Mouse (Mus musculus) myocyte (in vitro differentiated cells): Measurements from ENCODE around the gene Rab19. TPM values are rescaled to one million over a fixed set of nuclear protein-coding genes. Genes with fewer than 3 reads are reported as not detected.

Experiments used
- H3K27me3 ChIP-seq: one replicate; pipeline ENCODE4 v1.6.1; 2011; ENCODE audit not compliant: control insufficient read depth, insufficient read depth, insufficient read length
- H3K36me3 ChIP-seq: one replicate; pipeline ENCODE4 v1.6.1; 2011; ENCODE audit not compliant: control insufficient read depth, insufficient read depth
- H3K4me2 ChIP-seq: one replicate; pipeline ENCODE4 v1.6.1; 2011; ENCODE audit warnings: low read depth, control low read depth
- H3K4me3 ChIP-seq: one replicate; pipeline ENCODE4 v1.5.1; 2011; ENCODE audit warnings: mild to moderate bottlenecking, control low read depth, moderate library complexity
- H3K79me2 ChIP-seq: one replicate; pipeline ENCODE4 v1.6.1; 2011; ENCODE audit not compliant: control insufficient read depth, insufficient read depth
- H3ac ChIP-seq: one replicate; pipeline ENCODE4 v1.6.1; 2011; ENCODE audit not compliant: control insufficient read depth, insufficient read length
- CEBPB ChIP-seq: IDR thresholded peaks from 2 replicates; pipeline ENCODE4 v1.6.1; 2011; ENCODE audit warnings: mild to moderate bottlenecking, moderate library complexity; ENCODE audit not compliant: poor library complexity, insufficient read depth, severe bottlenecking
- E2F4 ChIP-seq: IDR thresholded peaks from one replicate; pipeline ENCODE4 v1.6.1; 2011; ENCODE audit warnings: mild to moderate bottlenecking, control low read depth, moderate library complexity; ENCODE audit not compliant: insufficient read depth
- MAX ChIP-seq: IDR thresholded peaks from one replicate; pipeline ENCODE4 v1.6.1; 2011; ENCODE audit warnings: low read depth, mild to moderate bottlenecking, control low read depth
- MYOD1 ChIP-seq, 3 experiments: IDR thresholded peaks; one replicate each; pipeline ENCODE4 v1.6.1; 2011; ENCODE audit warnings: control low read depth in 2 of 3, low read depth in 2 of 3, mild to moderate bottlenecking in 2 of 3, moderate library complexity in 1 of 3; ENCODE audit not compliant: insufficient read length in 2 of 3, control insufficient read depth in 1 of 3
- MYOG ChIP-seq, 3 experiments: IDR thresholded peaks; one replicate each; pipeline ENCODE4 v1.6.1; 2011; ENCODE audit warnings: control low read depth in 2 of 3, low read depth in 2 of 3, mild to moderate bottlenecking in 2 of 3; ENCODE audit not compliant: insufficient read length in 2 of 3, control insufficient read depth in 1 of 3, insufficient read depth in 1 of 3
- POLR2A ChIP-seq: IDR thresholded peaks from one replicate; pipeline ENCODE4 v1.6.1; 2011; ENCODE audit warnings: low read depth, mild to moderate bottlenecking, control low read depth, moderate library complexity; ENCODE audit not compliant: insufficient read length
- POLR2AphosphoS2 ChIP-seq: IDR thresholded peaks from one replicate; pipeline ENCODE4 v1.6.1; 2011; ENCODE audit warnings: low read depth, control low read depth; ENCODE audit not compliant: insufficient read length
- REST ChIP-seq: IDR thresholded peaks from one replicate; pipeline ENCODE4 v1.6.1; 2011; ENCODE audit warnings: mild to moderate bottlenecking, control low read depth, moderate library complexity; ENCODE audit not compliant: insufficient read depth, insufficient read length
- SRF ChIP-seq: IDR thresholded peaks from one replicate; pipeline ENCODE4 v1.6.1; 2011; ENCODE audit warnings: low read depth; ENCODE audit not compliant: control insufficient read depth, insufficient read length
- TCF12 ChIP-seq: IDR thresholded peaks from one replicate; pipeline ENCODE4 v1.6.1; 2011; ENCODE audit warnings: mild to moderate bottlenecking, control low read depth; ENCODE audit not compliant: poor library complexity, insufficient read depth, severe bottlenecking
- TCF3 ChIP-seq: IDR thresholded peaks from one replicate; pipeline ENCODE4 v1.6.1; 2011; ENCODE audit warnings: low read depth, control low read depth; ENCODE audit not compliant: insufficient read length
- USF1 ChIP-seq: IDR thresholded peaks from one replicate; pipeline ENCODE4 v1.6.1; 2011; ENCODE audit warnings: low read depth, mild to moderate bottlenecking, control low read depth, moderate library complexity
- polyA plus RNA-seq: library from polyadenylated mRNA; unstranded; fragments of >200 nt; fragmentation: generic; extraction: Trizol; gene quantifications from one replicate; pipeline ENCODE4 v1.2.1, GENCODE M21; 2012; ENCODE audit warnings: missing spikeins

The Rab19 gene
- polyA plus RNA-seq = not detected

- no peak within 1 kb of the TSS for H3K4me3 ChIP-seq
- no peak within 1 kb of the TSS for H3K4me2 ChIP-seq
- H3K27me3 ChIP-seq = peaks cover 17% of the 10 kb centered on the region
- TF ChIP-seq REST (no peak), TCF12 (no peak), MAX (no peak), SRF (no peak), TCF3 (no peak), USF1 (no peak), CEBPB (no peak), E2F4 (no peak)
- no peaks in the 10 kb centered on the region for H3K36me3 ChIP-seq
- H3K79me2 ChIP-seq = no peaks in the 10 kb centered on the region
- no peak within 1 kb of the TSS for H3ac ChIP-seq
These were observed at the start of gene Rab19 for GRCm38 (mm10) chr6:39381125-39381880. TSS of gene Rab19 (plus strand) at chr6:39381175.

GRCm38 (mm10) chr6:39331998-39332700 lies 48.8 kb upstream of the Rab19 start:
- H3K4me3 ChIP-seq = no peak overlapping the region
- H3ac ChIP-seq = no peak overlapping the region
- no peaks in the 10 kb centered on the region for H3K27me3 ChIP-seq
- H3K4me2 ChIP-seq = no peak overlapping the region
- H3K79me2 ChIP-seq = no peaks in the 10 kb centered on the region
- no peak for TF ChIP-seq REST
- TF ChIP-seq E2F4 = no peak
- no peak for TF ChIP-seq USF1
- TF ChIP-seq TCF3 = no peak
- TF ChIP-seq POLR2AphosphoS2 = no peak
- H3K36me3 ChIP-seq = peaks cover 7% of the 10 kb centered on the region

GRCm38 (mm10) chr6:39334224-39334623 lies 46.8 kb upstream of the Rab19 start:
- peaks cover 13% of the 10 kb centered on the region for H3K36me3 ChIP-seq
- peak overlapping the region; percentile 20 for H3K4me2 ChIP-seq
- no peaks in the 10 kb centered on the region for H3K79me2 ChIP-seq
- H3K27me3 ChIP-seq = no peaks in the 10 kb centered on the region
- H3K4me3 ChIP-seq = no peak overlapping the region
- H3ac ChIP-seq = no peak overlapping the region
- TF ChIP-seq MYOD1 (IDR thresholded peaks at IDR 0.05; ENCODE audit: control insufficient read depth in 1 of 3, insufficient read length in 2 of 3, low read depth in 2 of 3) = peak in 1 of 3 experiments; percentile 27
- TF ChIP-seq SRF = no peak
- no peak for TF ChIP-seq REST

GRCm38 (mm10) chr6:39334873-39335272 lies 46.1 kb upstream of the Rab19 start:
- Histone ChIP-seq H3K79me2 (no peaks in the 10 kb centered on the region), H3K27me3 (no peaks in the 10 kb centered on the region), H3K4me2 (no peak overlapping the region), H3K4me3 (no peak overlapping the region), H3K36me3 (peaks cover 13% of the 10 kb centered on the region), H3ac (no peak overlapping the region)
- TF ChIP-seq TCF3 = no peak
- no peak for TF ChIP-seq E2F4
- no peak for TF ChIP-seq SRF
- no peak for TF ChIP-seq REST
- TF ChIP-seq TCF12 = no peak
- TF ChIP-seq CEBPB = no peak
- TF ChIP-seq MYOG (IDR thresholded peaks at IDR 0.05; ENCODE audit: control insufficient read depth in 1 of 3, insufficient read depth in 1 of 3, insufficient read length in 2 of 3, low read depth in 2 of 3) = no peak
- no peak for TF ChIP-seq POLR2A
- TF ChIP-seq MAX = no peak
- TF ChIP-seq MYOD1 (IDR thresholded peaks at IDR 0.05; ENCODE audit: control insufficient read depth in 1 of 3, insufficient read length in 2 of 3, low read depth in 2 of 3) = no peak
- TF ChIP-seq POLR2AphosphoS2 = no peak
- TF ChIP-seq USF1 = no peak

- Histone ChIP-seq H3K27me3 (no peaks in the 10 kb centered on the region), H3K36me3 (peaks cover 18% of the 10 kb centered on the region), H3K79me2 (no peaks in the 10 kb centered on the region), H3K4me2 (no peak overlapping the region), H3ac (no peak overlapping the region), H3K4me3 (no peak overlapping the region)
- TF ChIP-seq POLR2A (no peak), SRF (no peak), REST (no peak), MYOD1 (IDR thresholded peaks at IDR 0.05; ENCODE audit: control insufficient read depth in 1 of 3, insufficient read length in 2 of 3, low read depth in 2 of 3) (no peak), TCF3 (no peak), TCF12 (no peak), E2F4 (no peak), CEBPB (no peak), POLR2AphosphoS2 (no peak), MYOG (IDR thresholded peaks at IDR 0.05; ENCODE audit: control insufficient read depth in 1 of 3, insufficient read depth in 1 of 3, insufficient read length in 2 of 3, low read depth in 2 of 3) (no peak), MAX (no peak), USF1 (no peak)
These were observed 42.6 kb upstream of the Rab19 start for GRCm38 (mm10) chr6:39338359-39338758.
